Mouse (Mus musculus): ENCODE measurements at regions not wholly inside any gene's neighbourhood (a gene's known extent, or its start where the extent isn't known, plus 50 kb on each side); places are given as distances from the start of the nearest gene placed in this dataset.
A peak's percentile ranks its signal among the peaks of the same experiment; 100 is the strongest.

DNA sequence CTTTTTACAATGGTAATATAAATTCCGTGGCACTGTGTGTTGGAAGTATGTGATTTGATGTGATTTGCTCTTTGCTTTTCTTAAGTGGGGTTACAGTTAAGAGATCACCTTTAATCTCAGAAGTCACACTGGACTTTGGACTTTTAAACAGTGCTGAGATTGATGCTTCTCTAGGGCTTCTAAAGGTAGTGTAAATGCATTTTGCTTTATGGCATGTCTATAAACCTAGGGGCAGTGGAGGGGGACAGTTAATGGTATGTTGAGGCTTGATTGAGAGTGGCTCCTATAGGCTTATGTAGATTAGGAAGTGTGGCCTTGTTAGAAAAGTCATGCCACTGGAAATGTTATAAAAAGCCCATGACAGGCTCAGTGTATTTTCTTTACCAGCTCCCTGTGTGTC is 735.3 kb downstream of the Nap1l3 start:
- no peak overlapping the region for H3K4me3 ChIP-seq (ENCODE audit: low read length)
- no peak overlapping the region for H3K4me2 ChIP-seq (ENCODE audit: low read depth, low read length)

DNA sequence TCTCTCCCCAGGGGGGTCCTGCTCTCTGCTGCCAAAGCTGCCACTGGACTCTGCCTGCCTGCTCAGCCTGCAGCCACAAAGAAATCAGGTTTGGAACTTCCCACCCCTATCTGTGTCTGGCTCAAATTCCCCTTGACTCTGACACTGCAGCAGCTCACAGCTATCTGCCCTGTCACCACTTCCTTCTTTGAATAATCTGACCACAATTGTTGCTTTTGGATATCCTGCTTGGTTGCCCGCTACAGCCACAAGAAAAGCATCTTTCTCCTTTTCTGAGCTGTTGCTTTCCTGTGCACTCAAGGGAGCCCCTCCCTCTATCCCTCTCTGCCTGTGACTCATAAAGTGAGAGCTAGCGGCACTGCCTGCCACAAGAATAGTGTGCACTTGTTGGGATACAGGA is 742.6 kb downstream of the Nap1l3 start:
- WGBS = 23% methylated on average over 2 of the region's 2 CpGs
- H3K9me3 ChIP-seq (replicated peaks; ENCODE audit: control insufficient read depth, low read length) = no peaks in the 10 kb centered on the region
- no peaks in the 10 kb centered on the region for H3K36me3 ChIP-seq (ENCODE audit: control insufficient read depth, insufficient read depth)
- H3K4me1 ChIP-seq (ENCODE audit: control insufficient read depth, insufficient read depth, low read length) = no peaks in the 10 kb centered on the region
- peak; percentile 55 for ATAC-seq (replicated peaks; ENCODE audit: extremely low read depth, insufficient read depth, low FRiP score)
- H3K27me3 ChIP-seq (ENCODE audit: control insufficient read depth, insufficient read depth, low read length) = no peaks in the 10 kb centered on the region
- H3K9ac ChIP-seq (ENCODE audit: low read length) = no peak overlapping the region
- H3K4me3 ChIP-seq (ENCODE audit: low read length) = no peak overlapping the region
- H3K27ac ChIP-seq (ENCODE audit: low read length) = no peak overlapping the region
- H3K4me2 ChIP-seq (ENCODE audit: low read depth, low read length) = no peak overlapping the region

More for the DNA sequence above, 735.3 kb downstream of the Nap1l3 start:
- Histone ChIP-seq H3K9me3 (replicated peaks; ENCODE audit: control insufficient read depth, low read length) (no peaks in the 10 kb centered on the region), H3K27ac (ENCODE audit: low read length) (no peak overlapping the region), H3K36me3 (ENCODE audit: control insufficient read depth, insufficient read depth) (no peaks in the 10 kb centered on the region), H3K4me1 (ENCODE audit: control insufficient read depth, insufficient read depth, low read length) (no peaks in the 10 kb centered on the region), H3K27me3 (ENCODE audit: control insufficient read depth, insufficient read depth, low read length) (no peaks in the 10 kb centered on the region), H3K9ac (ENCODE audit: low read length) (no peak overlapping the region)
- 78% methylated on average over 1 of the region's 1 CpGs for WGBS
- ATAC-seq (replicated peaks; ENCODE audit: extremely low read depth, insufficient read depth, low FRiP score) = no peak

DNA sequence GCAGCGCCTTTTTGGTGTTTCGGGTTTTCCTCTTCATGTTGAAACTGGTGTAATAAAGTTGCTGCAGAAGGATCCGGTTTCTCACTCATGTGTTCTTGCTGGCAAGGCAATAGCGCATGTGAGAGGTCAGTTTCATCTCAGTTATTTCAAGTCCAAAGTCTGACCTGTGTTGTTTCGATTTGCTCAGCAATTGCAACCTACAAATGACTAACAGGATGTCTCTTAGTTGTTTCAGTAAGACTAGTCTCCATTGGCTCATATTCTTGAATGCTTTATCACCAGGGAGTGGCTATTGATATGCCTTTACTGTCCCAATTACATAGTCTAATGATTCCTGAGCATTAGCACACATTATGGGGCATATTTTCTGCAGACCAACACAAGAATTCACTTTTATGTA is 751.7 kb downstream of the Nap1l3 start:
- no peak for ATAC-seq (replicated peaks; ENCODE audit: extremely low read depth, insufficient read depth, low FRiP score)
- 82% methylated on average over 5 of the region's 5 CpGs for WGBS

DNA sequence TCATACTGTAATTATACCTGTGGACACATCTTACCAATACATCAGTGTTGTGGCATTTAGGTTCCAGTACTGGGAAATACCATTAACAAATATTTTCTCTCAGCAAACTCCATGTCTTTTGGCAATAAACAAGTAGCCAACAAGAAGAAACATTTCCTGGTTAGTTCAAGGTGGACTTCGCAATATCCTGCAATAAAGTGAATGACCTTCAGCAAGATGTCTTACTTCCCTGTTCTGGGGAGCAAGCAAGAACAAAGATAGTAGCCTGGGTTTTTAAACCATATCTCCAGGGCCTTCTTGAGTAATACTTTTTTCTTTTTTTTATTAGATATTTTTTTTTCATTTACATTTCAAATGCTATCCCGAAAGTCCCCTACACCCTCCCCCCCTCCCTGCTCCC is 760.0 kb downstream of the Nap1l3 start:
- 77% methylated on average over 2 of the region's 2 CpGs for WGBS
- Histone ChIP-seq H3K4me2 (ENCODE audit: low read depth, low read length) (no peak overlapping the region), H3K27me3 (ENCODE audit: control insufficient read depth, insufficient read depth, low read length) (no peaks in the 10 kb centered on the region), H3K9ac (ENCODE audit: low read length) (no peak overlapping the region), H3K27ac (ENCODE audit: low read length) (no peak overlapping the region), H3K36me3 (ENCODE audit: control insufficient read depth, insufficient read depth) (no peaks in the 10 kb centered on the region), H3K4me3 (ENCODE audit: low read length) (no peak overlapping the region), H3K4me1 (ENCODE audit: control insufficient read depth, insufficient read depth, low read length) (no peaks in the 10 kb centered on the region), H3K9me3 (replicated peaks; ENCODE audit: control insufficient read depth, low read length) (no peaks in the 10 kb centered on the region)
- ATAC-seq (replicated peaks; ENCODE audit: extremely low read depth, insufficient read depth, low FRiP score) = no peak

More for the DNA sequence above, 751.7 kb downstream of the Nap1l3 start:
- Histone ChIP-seq H3K27me3 (ENCODE audit: control insufficient read depth, insufficient read depth, low read length) (no peaks in the 10 kb centered on the region), H3K4me1 (ENCODE audit: control insufficient read depth, insufficient read depth, low read length) (no peaks in the 10 kb centered on the region), H3K36me3 (ENCODE audit: control insufficient read depth, insufficient read depth) (no peaks in the 10 kb centered on the region), H3K4me2 (ENCODE audit: low read depth, low read length) (no peak overlapping the region), H3K9me3 (replicated peaks; ENCODE audit: control insufficient read depth, low read length) (no peaks in the 10 kb centered on the region), H3K4me3 (ENCODE audit: low read length) (no peak overlapping the region), H3K27ac (ENCODE audit: low read length) (no peak overlapping the region), H3K9ac (ENCODE audit: low read length) (no peak overlapping the region)

GRCm38 (mm10) chrX:121612061-121612460 is 785.1 kb downstream of the Nap1l3 start:
- no peak for ATAC-seq (replicated peaks; ENCODE audit: extremely low read depth, insufficient read depth, low FRiP score)
- Histone ChIP-seq H3K4me1 (ENCODE audit: control insufficient read depth, insufficient read depth, low read length) (no peaks in the 10 kb centered on the region), H3K36me3 (ENCODE audit: control insufficient read depth, insufficient read depth) (no peaks in the 10 kb centered on the region), H3K9ac (ENCODE audit: low read length) (no peak overlapping the region), H3K27me3 (ENCODE audit: control insufficient read depth, insufficient read depth, low read length) (no peaks in the 10 kb centered on the region), H3K4me3 (ENCODE audit: low read length) (no peak overlapping the region), H3K9me3 (replicated peaks; ENCODE audit: control insufficient read depth, low read length) (no peaks in the 10 kb centered on the region), H3K27ac (ENCODE audit: low read length) (no peak overlapping the region), H3K4me2 (ENCODE audit: low read depth, low read length) (no peak overlapping the region)
- WGBS = 63% methylated on average over 2 of the region's 2 CpGs

DNA sequence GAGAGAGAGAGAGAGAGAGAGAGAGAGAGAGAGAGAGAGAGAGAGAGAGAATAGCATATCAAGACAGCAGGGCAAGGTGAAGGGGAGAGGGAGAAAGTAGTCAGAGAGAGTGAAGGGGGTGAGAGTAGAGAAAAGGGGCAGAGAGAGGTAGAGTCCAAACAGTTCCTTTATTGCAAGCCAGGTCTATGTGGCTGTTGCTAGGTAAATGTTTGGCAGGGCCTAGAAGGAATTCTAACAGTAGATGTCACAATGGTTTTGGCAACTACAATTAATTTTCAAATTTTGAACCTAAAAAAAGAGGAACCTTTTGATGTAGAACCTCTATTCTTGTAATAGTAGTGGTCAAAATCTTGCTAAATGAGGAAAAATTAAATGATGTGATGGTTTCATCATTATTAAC is 804.3 kb downstream of the Nap1l3 start:
- H3K4me3 ChIP-seq (ENCODE audit: low read length) = no peak overlapping the region
- no peaks in the 10 kb centered on the region for H3K36me3 ChIP-seq (ENCODE audit: control insufficient read depth, insufficient read depth)
- H3K27me3 ChIP-seq (ENCODE audit: control insufficient read depth, insufficient read depth, low read length) = no peaks in the 10 kb centered on the region
- no peaks in the 10 kb centered on the region for H3K9me3 ChIP-seq (replicated peaks; ENCODE audit: control insufficient read depth, low read length)
- no peaks in the 10 kb centered on the region for H3K4me1 ChIP-seq (ENCODE audit: control insufficient read depth, insufficient read depth, low read length)
- no peak overlapping the region for H3K9ac ChIP-seq (ENCODE audit: low read length)
- ATAC-seq (replicated peaks; ENCODE audit: extremely low read depth, insufficient read depth, low FRiP score) = no peak
- no peak overlapping the region for H3K27ac ChIP-seq (ENCODE audit: low read length)
- no peak overlapping the region for H3K4me2 ChIP-seq (ENCODE audit: low read depth, low read length)

All from heart, embryonic 16.5 days (tissue).